Mouse (Mus musculus): ENCODE measurements around the gene Rpl38. TPM values are rescaled to one million over a fixed set of nuclear protein-coding genes. Genes with fewer than 3 reads are reported as not detected.

Rpl38 gene
- polyA plus RNA-seq, 1 experiment from 2014 or later, result 1,077 TPM

DNA sequence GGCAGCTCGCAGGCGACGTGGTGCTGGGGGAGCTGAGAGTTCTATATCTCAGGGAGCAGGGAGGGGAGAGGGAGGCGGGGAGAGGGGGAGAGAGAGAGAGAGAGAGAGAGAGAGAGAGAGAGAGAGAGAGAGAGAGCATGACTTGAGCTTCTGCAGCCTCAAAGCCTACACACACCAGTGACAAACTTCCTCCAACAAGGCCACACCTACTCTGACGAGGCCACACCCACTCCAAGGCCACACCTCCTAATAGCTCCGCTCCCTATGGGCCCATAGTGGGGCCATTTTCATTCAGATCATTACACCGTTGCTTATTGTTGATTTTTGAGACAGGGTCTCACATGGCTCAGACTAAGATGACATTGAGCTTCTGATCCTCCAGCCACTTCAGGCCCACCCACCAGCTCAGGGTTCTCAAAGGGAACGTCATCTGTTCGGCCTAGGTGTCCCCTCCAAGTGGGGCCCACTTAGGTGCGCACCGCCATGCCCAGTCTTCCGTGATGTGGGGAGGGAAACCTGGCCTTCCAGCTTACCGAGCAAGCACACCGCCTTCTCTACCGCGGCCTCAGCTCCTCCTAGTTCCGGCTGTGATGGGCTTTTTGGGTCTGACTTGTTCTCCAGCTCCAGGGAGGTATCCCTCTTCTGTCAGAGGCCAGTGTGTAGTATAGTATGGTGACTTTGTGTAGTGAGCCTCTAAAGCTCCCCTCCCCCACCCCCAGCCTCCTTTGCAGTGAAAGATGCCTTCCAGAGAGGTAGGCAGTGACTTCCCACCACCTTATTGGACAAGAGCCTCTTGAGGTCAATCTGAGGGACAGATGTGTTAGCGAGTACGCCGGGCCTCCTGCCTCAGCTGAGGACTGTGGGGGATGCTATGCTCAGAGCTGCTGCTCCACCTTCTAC lies 15.6 kb downstream of the Rpl38 start:
- WGBS, result 81% methylated on average over 20 of the region's 20 CpGs
- no peak overlapping the region for H3K4me3 ChIP-seq
- H3K9me3 ChIP-seq (replicated peaks), result no peaks in the 10 kb centered on the region
- H3K36me3 ChIP-seq (ENCODE audit: poor library complexity, severe bottlenecking), result peaks cover 4% of the 10 kb centered on the region; the same call in 1 of the 2 replicates
- H3K9ac ChIP-seq, result no peak overlapping the region
- no peaks in the 10 kb centered on the region for H3K27me3 ChIP-seq
- ATAC-seq, result no peak
- no peak overlapping the region for H3K4me2 ChIP-seq
- no peaks in the 10 kb centered on the region; the same call in 1 of the 2 replicates for H3K4me1 ChIP-seq
- no peak overlapping the region for H3K27ac ChIP-seq

DNA sequence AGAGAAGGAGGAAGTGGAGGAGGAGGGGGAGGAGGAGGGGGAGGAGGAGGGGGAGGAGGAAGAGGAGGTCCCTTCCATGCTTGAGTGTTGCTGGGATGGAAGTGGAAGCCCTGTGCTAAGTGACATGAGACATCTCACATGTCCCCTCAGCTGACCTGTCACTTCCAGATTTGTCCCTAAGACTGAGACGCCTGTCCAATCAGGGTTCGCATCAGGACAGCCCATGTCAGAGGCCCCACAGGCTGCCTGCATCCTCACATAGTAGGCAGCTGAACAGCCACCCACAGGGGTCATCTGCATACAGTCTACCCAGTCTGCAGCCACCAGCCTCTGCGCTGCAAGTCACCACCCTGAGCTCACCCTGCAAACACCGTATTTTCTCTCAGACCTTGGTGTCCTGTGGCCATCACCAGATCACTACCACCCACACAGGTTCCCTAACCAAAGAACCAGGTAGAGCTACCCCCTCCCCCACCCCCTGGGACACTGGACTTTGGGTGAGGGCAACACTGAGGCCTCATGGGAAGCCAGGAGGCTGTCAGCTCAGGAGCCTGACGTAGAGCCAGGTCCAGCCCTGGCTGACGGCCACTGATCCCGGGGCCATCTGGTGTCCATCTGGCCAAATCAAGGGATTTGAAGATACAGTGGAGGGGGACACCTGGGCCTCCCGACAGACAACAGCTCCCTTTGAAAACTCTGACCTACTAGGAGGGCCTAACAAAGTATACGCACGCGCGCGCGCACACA lies 16.5 kb downstream of the Rpl38 start:
- Histone ChIP-seq H3K27ac (no peak overlapping the region), H3K4me2 (no peak overlapping the region), H3K9me3 (replicated peaks) (no peaks in the 10 kb centered on the region), H3K4me3 (no peak overlapping the region), H3K4me1 (no peaks in the 10 kb centered on the region), H3K36me3 (ENCODE audit: poor library complexity, severe bottlenecking) (peaks cover 8% of the 10 kb centered on the region; the same call in 1 of the 2 replicates), H3K9ac (no peak overlapping the region), H3K27me3 (no peaks in the 10 kb centered on the region)
- 79% methylated on average over 10 of the region's 14 CpGs for WGBS
- ATAC-seq, result no peak

DNA sequence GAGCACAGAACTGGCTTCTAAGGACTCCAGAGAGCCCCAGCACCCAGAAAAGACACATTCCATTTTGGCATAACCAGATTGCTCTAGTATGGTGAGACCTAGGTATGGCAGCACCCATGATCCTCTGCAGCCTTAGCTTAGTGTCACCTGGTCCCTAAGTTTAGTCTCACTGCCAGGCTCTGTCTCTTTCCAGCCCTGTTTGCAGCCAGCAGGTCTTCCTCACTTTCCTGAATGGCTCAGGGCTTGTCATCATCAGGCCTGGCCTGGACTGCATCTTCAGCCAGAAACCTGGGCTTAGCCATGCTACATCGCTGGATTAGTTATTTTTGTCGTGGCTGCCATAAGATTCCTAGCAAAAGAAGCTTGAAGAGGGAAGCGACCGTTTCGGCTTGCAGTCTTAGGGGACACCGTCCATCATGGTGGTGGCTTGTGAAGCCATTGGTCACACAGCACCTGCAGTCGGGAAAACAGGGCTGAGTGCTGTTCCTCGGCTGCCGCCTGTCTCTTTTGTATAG lies 17.3 kb downstream of the Rpl38 start:
- H3K4me1 ChIP-seq, result no peaks in the 10 kb centered on the region
- no peaks in the 10 kb centered on the region for H3K9me3 ChIP-seq (replicated peaks)
- no peak overlapping the region for H3K4me2 ChIP-seq
- no peak overlapping the region for H3K27ac ChIP-seq
- peaks cover 16% of the 10 kb centered on the region; the same call in 1 of the 2 replicates for H3K36me3 ChIP-seq (ENCODE audit: poor library complexity, severe bottlenecking)
- H3K27me3 ChIP-seq, result no peaks in the 10 kb centered on the region
- WGBS, result 86% methylated on average over 9 of the region's 9 CpGs
- H3K9ac ChIP-seq, result no peak overlapping the region
- ATAC-seq, result no peak
- no peak overlapping the region for H3K4me3 ChIP-seq

DNA sequence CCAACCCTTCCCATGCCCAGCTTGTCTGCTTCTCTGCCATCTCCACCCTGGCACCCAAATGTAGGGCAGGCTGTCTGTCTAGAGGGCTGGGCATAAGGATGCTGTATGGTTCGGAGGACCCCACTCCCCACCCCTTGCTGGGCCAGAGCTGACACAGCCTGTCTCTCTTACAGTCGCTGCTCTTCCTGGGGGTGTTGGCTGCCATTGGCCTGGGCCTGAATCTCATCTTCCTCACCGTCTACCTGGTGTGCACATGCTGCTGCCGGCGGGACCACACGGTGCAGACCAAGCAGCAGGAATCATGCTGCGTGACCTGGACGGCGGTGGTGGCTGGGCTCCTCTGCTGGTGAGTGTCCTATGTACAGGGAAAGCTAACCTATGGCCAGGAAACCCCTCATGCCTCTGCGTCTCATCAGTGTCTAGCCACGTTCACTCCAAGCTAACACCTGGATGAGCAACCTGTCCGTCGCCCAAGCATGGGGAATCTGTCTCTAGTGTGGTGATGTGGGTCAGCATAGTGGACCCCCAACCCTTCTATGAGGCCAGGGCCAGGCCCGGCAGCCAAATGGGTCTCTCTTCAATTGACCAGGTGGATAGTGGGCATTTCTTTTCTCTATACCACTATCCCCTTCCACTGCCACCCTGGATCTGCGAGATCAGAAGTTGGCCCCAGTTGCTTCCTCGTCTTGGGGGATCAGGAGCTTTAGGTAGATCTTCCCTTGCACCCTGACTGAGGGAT lies 18.1 kb downstream of the Rpl38 start:
- no peak overlapping the region for H3K9ac ChIP-seq
- 96% methylated on average over 16 of the region's 16 CpGs for WGBS
- H3K4me1 ChIP-seq, result no peaks in the 10 kb centered on the region
- no peak overlapping the region for H3K4me2 ChIP-seq
- no peak overlapping the region for H3K27ac ChIP-seq
- H3K9me3 ChIP-seq (replicated peaks), result no peaks in the 10 kb centered on the region
- no peak for ATAC-seq
- H3K36me3 ChIP-seq (ENCODE audit: poor library complexity, severe bottlenecking), result peaks cover 16% of the 10 kb centered on the region; the same call in 1 of the 2 replicates
- H3K27me3 ChIP-seq, result no peaks in the 10 kb centered on the region
- H3K4me3 ChIP-seq, result no peak overlapping the region

DNA sequence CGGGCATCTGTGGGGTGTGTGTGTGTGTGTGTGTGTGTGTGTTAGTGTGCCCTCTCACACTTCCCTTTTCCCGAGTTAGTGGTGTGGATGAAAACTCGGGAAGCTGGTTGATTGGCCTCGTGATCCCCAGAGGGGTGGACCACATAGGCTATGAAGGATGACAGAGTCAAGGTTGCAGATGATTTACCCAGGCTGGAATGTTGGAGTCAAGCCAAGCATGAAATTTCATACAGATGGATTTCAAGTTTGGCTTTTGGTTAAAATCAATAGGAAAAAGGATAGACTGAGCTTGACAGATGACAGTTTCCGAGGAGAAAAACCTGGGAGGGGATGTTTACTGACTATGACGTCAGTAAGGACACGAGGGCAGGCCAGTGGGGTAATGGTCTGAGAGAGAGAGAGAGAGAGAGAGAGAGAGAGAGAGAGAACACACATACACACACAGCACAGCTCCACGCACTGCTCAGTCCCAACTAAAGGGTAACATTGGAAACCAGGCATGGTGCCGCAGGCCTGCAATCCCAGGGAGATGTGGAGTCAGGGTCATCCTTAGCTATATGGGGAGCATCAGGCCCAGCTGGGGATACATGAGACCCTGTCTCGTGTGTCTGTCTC lies 19.4 kb downstream of the Rpl38 start:
- 72% methylated on average over 9 of the region's 10 CpGs for WGBS
- no peak for ATAC-seq
- Histone ChIP-seq H3K27ac (no peak overlapping the region), H3K9me3 (replicated peaks) (no peaks in the 10 kb centered on the region), H3K9ac (no peak overlapping the region), H3K4me1 (peaks cover 4% of the 10 kb centered on the region; the same call in 1 of the 2 replicates), H3K36me3 (ENCODE audit: poor library complexity, severe bottlenecking) (peaks cover 19% of the 10 kb centered on the region; the same call in 1 of the 2 replicates), H3K4me2 (no peak overlapping the region), H3K27me3 (no peaks in the 10 kb centered on the region), H3K4me3 (no peak overlapping the region)

DNA sequence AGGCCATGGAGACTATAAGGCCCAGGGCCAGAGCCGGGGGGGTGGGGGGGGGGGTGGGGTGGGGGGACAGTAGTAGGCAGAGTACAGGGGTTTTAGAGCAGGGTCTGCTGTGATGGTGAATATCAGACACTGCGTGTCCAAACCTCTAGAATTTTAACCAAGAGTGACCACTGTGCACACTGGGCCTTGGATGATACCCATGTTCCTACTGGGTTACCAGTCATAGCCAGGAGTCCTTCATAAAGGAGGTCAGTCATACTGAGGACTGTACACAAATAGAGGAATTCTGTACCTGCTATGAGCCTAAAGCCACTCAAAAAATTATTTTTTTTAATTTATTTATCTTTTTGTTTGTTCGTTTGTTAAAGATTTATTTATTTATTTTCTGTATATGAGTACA lies 20.4 kb downstream of the Rpl38 start:
- 89% methylated on average over 3 of the region's 3 CpGs for WGBS

DNA sequence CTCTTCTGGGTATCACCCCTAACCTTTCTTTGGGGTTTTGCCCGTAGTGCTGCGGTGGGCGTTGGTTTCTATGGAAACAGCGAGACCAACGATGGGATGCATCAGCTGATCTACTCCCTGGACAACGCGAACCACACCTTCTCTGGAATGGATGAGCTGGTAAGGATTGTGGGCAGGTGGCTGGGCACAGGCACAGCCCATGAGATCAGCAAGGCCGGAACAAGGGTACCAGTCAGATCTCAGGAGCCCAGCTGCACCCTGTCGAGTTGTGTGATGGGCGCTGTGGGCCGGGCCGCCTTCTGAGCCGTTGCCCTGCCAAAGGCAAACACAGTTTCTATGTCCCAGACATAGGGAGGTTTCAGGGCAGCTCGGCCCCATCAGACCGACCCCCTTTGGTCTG lies 21.9 kb downstream of the Rpl38 start:
- Histone ChIP-seq H3K9ac (no peak overlapping the region), H3K27me3 (no peaks in the 10 kb centered on the region), H3K36me3 (ENCODE audit: poor library complexity, severe bottlenecking) (peaks cover 24% of the 10 kb centered on the region; the same call in 1 of the 2 replicates), H3K4me2 (no peak overlapping the region), H3K27ac (no peak overlapping the region), H3K4me1 (peaks cover 6% of the 10 kb centered on the region; the same call in 1 of the 2 replicates), H3K4me3 (no peak overlapping the region), H3K9me3 (replicated peaks) (no peaks in the 10 kb centered on the region)
- WGBS, result 93% methylated on average over 15 of the region's 15 CpGs
- ATAC-seq, result no peak

More for the DNA sequence above, 20.4 kb downstream of the Rpl38 start:
- Histone ChIP-seq H3K9me3 (replicated peaks) (no peaks in the 10 kb centered on the region), H3K9ac (no peak overlapping the region), H3K36me3 (ENCODE audit: poor library complexity, severe bottlenecking) (peaks cover 20% of the 10 kb centered on the region; the same call in 1 of the 2 replicates), H3K27ac (no peak overlapping the region), H3K4me3 (no peak overlapping the region), H3K27me3 (no peaks in the 10 kb centered on the region), H3K4me1 (peaks cover 6% of the 10 kb centered on the region; the same call in 1 of the 2 replicates), H3K4me2 (no peak overlapping the region)
- ATAC-seq, result no peak

DNA sequence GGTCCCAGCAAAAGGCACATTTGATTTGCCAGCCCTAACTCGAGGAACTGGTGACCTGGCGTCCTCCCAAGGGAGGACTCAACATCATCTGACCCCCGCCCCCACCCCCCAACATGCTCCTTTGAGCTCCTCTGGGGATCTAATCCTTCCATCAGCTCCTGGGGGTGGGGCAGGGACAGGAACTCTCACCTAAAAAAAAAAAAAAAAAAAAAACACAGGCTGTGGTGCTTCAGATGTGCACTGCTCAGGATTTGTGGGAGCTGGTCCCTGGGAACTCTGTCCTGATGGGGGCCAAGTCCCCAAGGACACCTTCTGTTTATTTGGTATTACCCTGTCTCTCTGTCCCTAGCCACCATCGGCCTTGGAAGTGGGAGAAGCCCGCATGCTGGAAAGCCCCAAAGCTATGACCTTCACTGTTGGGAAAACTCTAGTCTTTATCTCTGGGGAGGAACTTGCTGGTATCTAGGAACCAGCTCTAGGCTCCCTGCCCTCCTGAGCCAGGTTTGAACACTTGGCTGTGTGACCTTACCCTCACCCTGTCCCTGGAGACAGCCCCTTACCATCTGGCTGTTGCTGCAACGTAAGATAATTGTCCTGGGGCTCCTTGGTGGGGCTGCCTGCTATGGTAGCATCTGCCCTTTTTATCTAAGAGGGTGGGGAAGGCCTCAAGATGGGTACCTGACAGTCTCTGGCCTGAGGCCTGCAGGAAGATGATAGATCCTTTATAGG lies 23.3 kb downstream of the Rpl38 start:
- no peak overlapping the region for H3K9ac ChIP-seq
- no peak overlapping the region for H3K27ac ChIP-seq
- H3K27me3 ChIP-seq, result no peaks in the 10 kb centered on the region
- WGBS, result 70% methylated on average over 6 of the region's 6 CpGs
- ATAC-seq, result no peak
- no peak overlapping the region for H3K4me2 ChIP-seq
- H3K9me3 ChIP-seq (replicated peaks), result no peaks in the 10 kb centered on the region
- peaks cover 6% of the 10 kb centered on the region; the same call in 1 of the 2 replicates for H3K4me1 ChIP-seq
- H3K36me3 ChIP-seq (ENCODE audit: poor library complexity, severe bottlenecking), result peaks cover 29% of the 10 kb centered on the region; the same call in 1 of the 2 replicates
- H3K4me3 ChIP-seq, result no peak overlapping the region

DNA sequence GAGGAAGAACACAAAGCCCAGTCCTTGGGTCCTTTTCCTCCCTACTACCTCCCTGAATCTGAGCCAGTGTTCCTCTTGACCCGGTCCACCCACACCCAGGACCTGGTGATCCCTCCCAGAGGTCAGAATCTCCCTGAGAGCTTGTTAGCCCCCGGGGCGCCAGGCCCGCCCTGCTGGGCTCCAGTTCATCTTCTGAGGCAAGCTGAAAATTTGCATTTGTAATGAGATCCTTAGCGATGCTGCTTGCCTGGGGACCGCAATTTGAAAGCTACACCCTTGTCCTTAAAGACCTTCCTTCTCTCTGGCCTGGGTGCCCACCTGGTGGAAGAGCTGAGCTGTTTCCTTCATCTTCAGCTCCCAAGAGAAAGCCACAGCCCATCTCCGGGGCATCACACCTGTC lies 24.3 kb downstream of the Rpl38 start:
- ATAC-seq, result no peak
- Histone ChIP-seq H3K27ac (no peak overlapping the region), H3K9ac (no peak overlapping the region), H3K4me3 (no peak overlapping the region), H3K4me1 (peaks cover 6% of the 10 kb centered on the region; the same call in 1 of the 2 replicates), H3K9me3 (replicated peaks) (no peaks in the 10 kb centered on the region), H3K4me2 (no peak overlapping the region), H3K27me3 (no peaks in the 10 kb centered on the region), H3K36me3 (ENCODE audit: poor library complexity, severe bottlenecking) (peaks cover 38% of the 10 kb centered on the region; the same call in 1 of the 2 replicates)
- 43% methylated on average over 7 of the region's 7 CpGs for WGBS

DNA sequence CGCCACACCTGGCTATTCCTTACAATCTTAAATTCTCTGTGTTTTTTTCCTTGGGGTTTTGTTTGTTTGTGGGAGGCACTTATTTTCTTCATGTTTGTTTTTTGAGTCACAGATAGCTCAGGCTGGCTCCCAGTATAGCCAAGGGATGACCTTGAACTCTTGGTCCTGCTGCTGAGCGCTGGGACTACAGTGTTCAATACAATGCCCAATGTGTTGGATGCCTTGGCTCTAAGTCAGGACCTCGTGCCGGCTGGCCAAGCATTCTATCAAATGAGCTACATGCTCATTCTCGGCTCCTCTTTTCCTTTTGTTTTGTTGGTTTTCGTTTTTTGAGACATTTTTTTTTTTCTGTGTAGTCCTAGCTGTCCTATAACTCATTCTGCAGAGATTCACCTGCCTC lies 25.1 kb downstream of the Rpl38 start:
- Histone ChIP-seq H3K27ac (no peak overlapping the region), H3K9me3 (replicated peaks) (no peaks in the 10 kb centered on the region), H3K4me3 (no peak overlapping the region), H3K36me3 (ENCODE audit: poor library complexity, severe bottlenecking) (peaks cover 47% of the 10 kb centered on the region; the same call in 1 of the 2 replicates), H3K27me3 (no peaks in the 10 kb centered on the region), H3K4me1 (peaks cover 6% of the 10 kb centered on the region; the same call in 1 of the 2 replicates), H3K4me2 (no peak overlapping the region), H3K9ac (no peak overlapping the region)
- WGBS, result 91% methylated on average over 6 of the region's 6 CpGs
- no peak for ATAC-seq
